Mouse (Mus musculus): Measurements from ENCODE around the gene Atg4d.

DNA sequence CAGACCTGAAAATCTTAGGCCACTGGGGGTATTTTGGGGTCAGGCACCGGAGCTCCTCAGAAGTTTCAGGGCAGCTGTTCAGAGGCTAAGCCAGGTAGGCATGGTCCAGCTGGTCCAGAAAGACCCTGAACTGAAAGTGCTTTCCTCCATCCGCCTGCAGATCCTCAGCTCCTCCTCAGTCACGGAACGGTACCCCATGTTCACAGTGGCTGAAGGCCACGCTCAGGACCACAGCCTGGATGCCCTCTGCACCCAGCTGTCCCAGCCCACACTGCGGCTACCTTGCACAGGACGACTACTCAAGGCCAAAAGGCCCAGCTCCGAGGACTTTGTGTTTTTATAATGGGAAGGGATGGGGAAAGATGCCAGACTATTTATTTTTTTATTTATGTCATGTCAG, 8.0 kb downstream of the Atg4d start:
- TF ChIP-seq CTCF (IDR thresholded peaks at IDR 0.05; ENCODE audit: low read depth, low read length) (no peak), GATA1 (IDR thresholded peaks at IDR 0.05; ENCODE audit: borderline replicate concordance, low read length) (no peak), TAL1 (conservative IDR thresholded peaks at IDR 0.05; ENCODE audit: low read depth, low read length) (no peak)
